Mouse (Mus musculus) WW6 (cell line): ENCODE data around the gene Nfx1.

Source experiments
- DNase-seq: peaks from one replicate; pipeline ENCODE4 v3.0.0-alpha.2; 2013; ENCODE audit warnings: low read depth, low spot score

The Nfx1 gene

DNA sequence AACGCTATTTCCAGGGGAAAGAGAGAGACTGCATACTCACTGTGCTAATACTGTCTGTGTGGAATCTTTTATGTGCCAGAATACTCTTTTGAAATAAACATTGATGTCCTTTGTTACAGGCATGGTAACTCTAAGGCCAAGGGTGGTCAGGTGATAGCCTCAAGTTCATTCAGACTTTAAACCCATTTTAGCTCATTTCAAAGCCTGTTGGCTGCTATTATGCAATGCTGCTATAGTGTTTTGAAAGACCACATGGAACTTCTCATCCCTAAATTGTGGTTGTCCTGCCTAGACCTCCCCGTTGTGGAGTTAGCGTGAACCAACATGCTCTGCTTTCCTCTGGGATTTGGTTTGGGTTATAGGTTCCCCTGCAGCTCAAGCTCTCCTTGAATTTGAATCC, 5.0 kb downstream of the Nfx1 start:
- DNase-seq: no peak

DNA sequence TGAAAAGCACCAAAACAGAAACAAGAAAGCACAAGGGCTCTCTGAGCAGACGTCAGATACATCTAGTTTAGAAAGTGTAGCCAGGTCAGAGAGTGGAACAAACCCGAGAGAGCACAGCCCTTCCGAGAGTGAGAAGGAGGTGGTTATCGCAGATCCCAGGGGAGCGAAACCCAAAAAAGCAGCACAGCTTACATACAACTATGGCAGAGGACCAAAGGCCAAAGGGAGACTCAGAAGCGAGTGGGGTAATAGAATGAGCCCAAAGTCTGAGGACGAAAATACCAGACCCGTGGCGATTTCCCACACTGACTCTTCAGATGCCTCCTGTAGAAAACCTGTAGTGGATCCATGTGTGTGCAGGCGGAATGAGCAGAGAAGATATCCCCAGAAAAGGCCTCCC, 5.9 kb downstream of the Nfx1 start:
- DNase-seq: no peak

DNA sequence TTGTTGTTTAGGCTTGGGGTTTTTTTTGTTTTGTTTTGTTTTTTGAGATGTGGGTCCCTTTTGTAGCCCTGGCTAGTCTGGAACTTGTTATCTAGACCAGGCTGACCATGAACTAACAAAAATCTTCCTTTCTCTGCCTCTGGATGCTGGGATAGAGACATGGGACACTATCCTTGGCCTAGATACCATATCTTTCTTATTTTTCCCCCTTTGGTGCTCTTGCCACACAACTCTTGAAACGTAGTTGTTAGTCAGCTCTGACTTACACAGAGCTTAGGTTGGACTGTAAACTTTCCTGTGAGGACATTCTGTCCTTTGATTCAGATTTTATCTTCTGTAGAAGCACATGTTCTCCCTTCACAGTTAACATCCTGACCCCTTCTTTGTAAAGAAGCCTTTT, 8.7 kb downstream of the Nfx1 start:
- no peak for DNase-seq

GRCm38 (mm10) chr4:40982486-40982885, 11.8 kb downstream of the Nfx1 start:
- DNase-seq: no peak

DNA sequence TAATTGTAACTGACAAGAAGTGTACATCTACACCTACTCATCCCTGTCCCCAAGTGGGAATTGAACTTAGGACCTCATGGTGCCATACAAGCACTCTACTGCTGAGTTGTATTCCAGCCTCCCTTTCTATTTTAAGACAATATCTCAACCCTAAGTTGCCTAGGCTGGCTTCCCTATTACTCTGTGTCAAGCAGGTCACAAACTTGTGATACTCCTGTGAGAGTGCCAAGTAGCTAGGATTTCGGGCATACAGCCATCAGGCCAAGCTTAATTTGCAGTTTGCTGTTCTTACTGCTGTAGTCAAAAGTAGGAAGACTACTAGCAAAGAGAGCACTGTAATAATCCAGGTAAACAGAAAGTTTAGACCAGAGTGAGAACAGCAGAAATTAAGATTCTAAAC, 13.0 kb downstream of the Nfx1 start:
- DNase-seq: no peak

DNA sequence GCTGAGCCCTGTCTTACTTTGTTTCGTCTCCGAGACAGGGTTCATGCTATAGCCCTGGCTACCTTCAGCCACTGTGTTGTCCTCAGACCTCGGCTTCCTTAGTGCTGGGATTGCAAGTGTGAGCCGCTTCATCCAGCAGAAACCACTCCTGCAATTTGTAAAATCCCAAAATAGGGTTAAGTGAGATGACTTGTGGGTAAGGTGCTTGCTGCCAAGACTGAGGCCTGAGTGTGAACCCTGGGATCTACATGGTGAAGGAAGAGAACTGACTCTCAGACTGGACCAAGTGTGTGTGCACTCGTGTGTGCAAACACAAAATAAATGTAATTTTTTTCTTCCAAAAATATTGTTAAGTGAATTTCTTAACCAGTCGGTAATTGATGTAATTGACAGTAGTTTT, 18.9 kb downstream of the Nfx1 start:
- DNase-seq: no peak

GRCm38 (mm10) chr4:40996302-40996701, 25.6 kb downstream of the Nfx1 start:
- DNase-seq: no peak

DNA sequence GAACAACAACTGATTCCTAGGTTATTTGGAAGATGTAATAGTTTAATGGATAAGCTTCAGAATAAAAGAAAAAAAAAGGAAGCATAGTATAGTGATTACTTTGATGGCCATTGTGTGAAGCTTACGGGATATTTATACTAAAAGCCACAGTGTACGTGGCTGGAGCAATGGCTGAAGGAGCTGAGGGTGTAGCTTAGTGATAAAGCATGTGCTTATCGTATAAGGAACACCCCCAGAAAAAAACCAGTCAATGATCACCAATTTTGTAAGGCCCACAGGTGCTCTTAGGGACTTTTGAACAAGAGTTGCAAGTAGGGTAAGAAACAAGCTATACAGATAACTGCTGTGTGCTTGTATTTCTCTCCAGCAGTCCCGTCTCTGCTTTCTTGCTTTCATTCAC, 27.2 kb downstream of the Nfx1 start:
- no peak for DNase-seq

DNA sequence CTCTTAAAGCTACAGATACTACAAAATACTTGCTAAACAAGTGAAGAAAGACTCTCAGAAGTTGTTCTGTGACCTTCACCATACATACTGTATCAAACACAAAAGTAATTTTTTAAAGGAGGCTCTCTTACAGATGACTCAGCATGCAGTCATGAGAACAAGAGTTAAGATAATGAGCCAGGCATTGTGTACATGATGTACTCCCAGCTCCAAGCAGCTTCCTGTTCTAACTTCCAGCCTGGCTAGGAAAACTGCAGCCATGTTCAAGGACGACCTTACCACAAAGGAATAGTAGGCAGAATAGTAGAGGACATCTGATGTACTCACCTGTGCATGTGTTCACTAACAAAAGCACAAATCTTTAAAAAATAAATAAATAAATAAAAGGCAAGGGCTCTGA, 29.6 kb downstream of the Nfx1 start:
- no peak for DNase-seq

- peak; percentile 22 for DNase-seq
Measured at GRCm38 (mm10) chr4:41000842-41001639, 30.3 kb downstream of the Nfx1 start.

- DNase-seq: no peak
Measured at GRCm38 (mm10) chr4:41013351-41013750, 42.6 kb downstream of the Nfx1 start.

GRCm38 (mm10) chr4:41015798-41016197, 45.1 kb downstream of the Nfx1 start:
- DNase-seq: no peak

DNA sequence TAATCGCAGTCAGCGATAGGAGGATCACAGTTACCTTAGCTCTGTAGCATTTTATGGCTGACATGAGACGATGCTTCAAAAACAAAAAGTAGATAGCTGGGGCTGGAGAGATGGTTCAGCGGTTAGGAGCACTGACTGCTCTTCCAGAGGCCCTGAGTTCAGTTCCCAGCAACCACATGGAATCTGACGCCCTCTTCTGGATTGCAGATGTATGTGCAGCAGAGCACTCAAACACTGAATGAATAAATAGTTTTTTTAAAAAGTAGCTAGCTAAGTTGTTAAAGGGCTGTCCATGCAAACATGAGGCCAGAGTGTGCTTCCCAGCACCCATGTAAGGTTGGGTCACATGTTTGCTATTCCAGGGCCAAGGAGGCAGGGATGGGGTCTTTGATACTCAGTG, 50.4 kb downstream of the Nfx1 start:
- DNase-seq: no peak

- no peak for DNase-seq
Measured at GRCm38 (mm10) chr4:41026086-41026787, 55.5 kb downstream of the Nfx1 start.

GRCm38 (mm10) chr4:41027872-41028271, 57.2 kb downstream of the Nfx1 start:
- no peak for DNase-seq

GRCm38 (mm10) chr4:41028272-41028671, 57.6 kb downstream of the Nfx1 start:
- DNase-seq: no peak

DNA sequence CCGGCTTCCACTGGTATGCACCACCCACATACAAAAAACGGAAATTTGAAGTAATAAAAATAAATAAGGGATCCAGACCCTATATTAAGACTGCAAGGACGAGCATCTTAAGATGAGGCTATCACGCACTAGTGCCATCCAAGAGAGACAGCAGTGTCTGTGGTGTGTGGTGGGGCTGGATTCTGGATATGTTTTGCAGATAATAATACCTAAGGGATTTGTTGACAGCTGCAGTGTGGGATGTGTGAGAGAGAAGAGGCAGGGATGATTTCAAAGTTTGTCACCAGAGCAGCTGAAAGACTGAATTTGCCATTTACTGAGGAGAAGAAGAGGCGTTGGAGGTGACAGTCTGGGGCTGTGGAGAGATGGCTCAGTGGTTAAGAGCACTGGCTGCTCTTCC, 58.7 kb downstream of the Nfx1 start:
- no peak for DNase-seq

DNA sequence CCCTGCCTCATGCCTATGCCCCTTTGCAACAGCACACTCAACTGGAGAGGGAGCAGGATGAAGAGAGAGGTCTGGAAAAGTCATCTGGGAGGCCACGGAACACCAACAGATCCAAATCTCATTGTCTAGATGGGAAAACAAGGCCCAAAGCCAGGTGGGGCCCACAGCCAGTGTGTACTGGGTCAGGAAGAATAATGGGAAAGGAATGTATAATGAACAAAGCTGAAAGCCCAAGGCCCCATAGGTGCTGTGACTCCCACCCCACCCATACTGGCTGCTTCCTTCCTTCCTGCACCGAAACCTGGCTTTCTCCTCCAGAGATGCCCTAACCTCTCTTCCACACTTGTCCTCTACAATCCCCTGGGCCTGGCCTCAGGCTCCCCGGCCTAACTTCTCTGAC, 60.5 kb downstream of the Nfx1 start:
- no peak for DNase-seq

GRCm38 (mm10) chr4:41037942-41038341, 67.2 kb downstream of the Nfx1 start:
- DNase-seq: no peak

- DNase-seq: no peak
Measured at GRCm38 (mm10) chr4:41040983-41041382, 70.3 kb downstream of the Nfx1 start.

DNA sequence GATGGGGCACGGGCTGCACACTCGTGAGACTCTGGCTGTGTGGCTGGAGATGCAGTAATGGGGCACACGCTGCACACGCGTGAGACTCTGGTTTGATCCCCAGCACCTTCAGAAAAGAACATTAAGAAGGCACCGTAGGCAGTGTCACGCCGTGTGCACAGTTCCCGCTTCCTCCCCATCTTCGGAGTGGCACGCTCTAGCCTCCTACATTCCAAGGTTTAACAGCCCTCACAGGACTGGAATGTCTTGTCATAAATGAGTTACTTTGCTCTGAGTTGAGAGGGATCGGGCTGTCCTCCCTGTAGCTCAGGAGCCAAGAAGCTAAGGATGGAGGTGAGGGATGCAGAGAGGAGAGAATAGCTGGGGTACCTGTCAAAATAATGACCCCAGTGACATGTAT, 72.2 kb downstream of the Nfx1 start:
- no peak for DNase-seq

DNA sequence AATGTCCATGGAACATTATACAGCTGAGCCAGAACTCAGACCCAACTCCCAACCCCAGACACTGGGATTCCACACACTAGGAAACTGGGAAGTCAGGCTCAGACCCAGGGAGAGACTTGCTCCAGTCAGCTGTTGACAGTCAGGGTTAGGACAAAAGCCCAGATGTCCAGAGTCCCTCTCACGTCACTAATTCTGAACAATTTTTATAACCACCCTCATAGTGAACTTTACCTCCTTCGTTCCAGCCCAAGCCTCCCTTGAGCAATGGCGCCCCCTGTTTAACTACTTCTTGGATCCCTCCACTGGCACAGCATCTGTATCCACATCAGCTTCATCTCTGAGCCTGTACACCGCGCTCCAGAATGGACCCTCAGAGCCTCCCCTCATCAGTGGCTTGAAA, 73.3 kb downstream of the Nfx1 start:
- DNase-seq: no peak

DNA sequence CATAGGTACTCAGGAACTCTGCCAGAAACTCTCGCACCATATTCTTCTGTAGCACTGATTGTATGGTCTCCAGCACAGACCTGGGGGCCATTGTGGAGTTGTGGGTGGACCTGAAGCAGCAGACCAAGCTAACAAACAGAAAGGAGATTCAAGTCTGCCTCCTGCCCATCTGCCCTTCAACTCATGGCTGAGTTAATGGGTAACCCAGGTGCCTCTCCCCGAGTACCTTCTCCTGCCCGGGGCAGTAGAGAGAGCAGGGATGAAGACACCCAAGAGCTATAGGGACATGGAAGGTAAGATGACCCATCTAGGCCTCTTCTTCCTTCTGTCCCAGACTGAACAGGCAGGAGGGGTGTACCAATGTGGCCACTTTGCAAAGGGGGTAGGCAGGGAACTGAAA, 74.6 kb downstream of the Nfx1 start:
- DNase-seq: no peak
